Mouse (Mus musculus) hindbrain, postnatal 0 days (tissue): Measurements from ENCODE around the gene Klhl36. TPM values are rescaled to one million over a fixed set of nuclear protein-coding genes. Genes with fewer than 3 reads are reported as not detected.
A peak's percentile ranks its signal among the peaks of the same experiment; 100 is the strongest.

Experiments
- ATAC-seq: fragments of 200-750 bp; cut with Nextera tagmentation; 2 replicates; pipeline ENCODE4 v1.8.0; 2017; ENCODE audit warnings: mild to moderate bottlenecking, moderate TSS enrichment, moderate library complexity
- DNase-seq: peaks from one replicate; pipeline ENCODE4 v3.0.0-alpha.2; 2015; ENCODE audit warnings: low spot score
- H3K27ac ChIP-seq: fragments of 300-500 bp; sonication (generic); 2 replicates; pipeline ENCODE4 v1.5.1; 2014; ENCODE audit warnings: mild to moderate bottlenecking
- H3K27me3 ChIP-seq: fragments of 300-500 bp; sonication (generic); 2 replicates; pipeline ENCODE4 v1.6.1; 2014; ENCODE audit warnings: low read length, mixed read lengths; ENCODE audit not compliant: insufficient read depth
- H3K36me3 ChIP-seq: fragments of 300-500 bp; sonication (generic); 2 replicates; pipeline ENCODE4 v1.6.1; 2014; ENCODE audit warnings: low read length, mixed read lengths; ENCODE audit not compliant: insufficient read depth
- H3K4me1 ChIP-seq: fragments of 300-500 bp; sonication (generic); 2 replicates; pipeline ENCODE4 v1.6.1; 2014; ENCODE audit warnings: antibody characterized with exemption, low read length, mixed read lengths; ENCODE audit not compliant: insufficient read depth
- H3K4me2 ChIP-seq: fragments of 300-500 bp; sonication (generic); 2 replicates; pipeline ENCODE4 v1.6.1; 2014; ENCODE audit warnings: low read depth, mild to moderate bottlenecking, low read length, moderate library complexity, mixed read lengths
- H3K4me3 ChIP-seq: fragments of 300-500 bp; sonication (generic); 2 replicates; pipeline ENCODE4 v1.5.1; 2014; ENCODE audit warnings: low read length
- H3K9ac ChIP-seq: fragments of 300-500 bp; sonication (generic); replicated peaks from 2 replicates; pipeline ENCODE4 v1.6.1; 2014; ENCODE audit warnings: mild to moderate bottlenecking, low read length, moderate library complexity, mixed read lengths
- H3K9me3 ChIP-seq: fragments of 300-500 bp; sonication (generic); 2 replicates; pipeline ENCODE4 v1.6.1; 2016; ENCODE audit warnings: low read length, mixed read lengths
- CTCF ChIP-seq: IDR thresholded peaks from 2 replicates; pipeline ENCODE4 v1.5.1; 2016; ENCODE audit warnings: antibody characterized with exemption, control low read depth, low read depth
- WGBS: fragments of 180-500 bp; shearing (Covaris S2); extraction: QIAGEN DNeasy Blood & Tissue Kit; methylation state at CpG from one replicate; pipeline ENCODE4 v1.1.7; 2014; 5-methylcytosine and 5-hydroxymethylcytosine counted together
- polyA plus RNA-seq: library from polyadenylated mRNA; unstranded; fragments of >200 nt; fragmentation: Nextera tagmentation; extraction: Ambion mirVana; gene quantifications from 2 replicates; pipeline ENCODE4 v1.2.1, GENCODE M21; 2015
- total RNA-seq: library from RNA; depleted of rRNA; stranded (reverse); fragments of >200 nt; gene quantifications from 2 replicates; pipeline ENCODE4 v1.2.3, GENCODE M21; 2014

The Klhl36 gene
- total and polyA plus RNA-seq, 2 experiments from 2014 or later = 22.0 to 37.3 TPM

DNA sequence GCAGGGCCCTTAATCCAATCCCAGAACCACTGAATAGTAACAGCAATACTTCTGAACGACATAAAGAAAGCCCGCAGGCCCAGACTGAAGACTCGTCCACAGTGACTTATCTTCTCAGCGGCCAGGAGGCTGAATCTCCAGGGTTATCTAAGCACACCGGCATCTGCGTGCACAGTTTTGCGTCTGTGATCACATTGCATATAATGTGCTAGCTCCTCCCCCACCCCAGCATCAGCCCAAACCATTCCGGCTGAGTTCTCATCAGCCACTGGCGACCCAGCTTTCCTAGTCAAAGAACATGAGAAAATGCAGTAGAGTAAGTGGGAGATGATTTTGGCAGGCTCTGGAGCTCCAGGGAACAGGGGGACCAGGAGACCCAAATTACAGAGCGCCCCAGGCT is 33.1 kb upstream of the Klhl36 start:
- ATAC-seq (no peak), DNase-seq (no peak)
- Histone ChIP-seq H3K9ac (no peak overlapping the region), H3K36me3 (no peaks in the 10 kb centered on the region), H3K4me2 (no peak overlapping the region), H3K27me3 (no peaks in the 10 kb centered on the region), H3K4me1 (peaks cover 40% of the 10 kb centered on the region), H3K27ac (peak overlapping the region; percentile 36; the same call in 1 of the 2 replicates), H3K9me3 (no peaks in the 10 kb centered on the region), H3K4me3 (no peak overlapping the region)
- WGBS = 64% methylated on average over 10 of the region's 10 CpGs
- TF ChIP-seq CTCF = no peak

GRCm38 (mm10) chr8:119829420-119829819 is 32.6 kb upstream of the Klhl36 start:
- no peaks in the 10 kb centered on the region for H3K36me3 ChIP-seq
- no peaks in the 10 kb centered on the region for H3K9me3 ChIP-seq
- peaks cover 38% of the 10 kb centered on the region for H3K4me1 ChIP-seq
- no peak for ATAC-seq
- no peak for TF ChIP-seq CTCF
- H3K4me2 ChIP-seq = no peak overlapping the region
- H3K27ac ChIP-seq = peak overlapping the region; percentile 32; the same call in 1 of the 2 replicates
- no peak overlapping the region for H3K4me3 ChIP-seq
- no peaks in the 10 kb centered on the region for H3K27me3 ChIP-seq
- DNase-seq = no peak
- no peak overlapping the region for H3K9ac ChIP-seq
- WGBS = 76% methylated on average over 13 of the region's 13 CpGs

- no peak for TF ChIP-seq CTCF
- Histone ChIP-seq H3K27ac (peak overlapping the region; percentile 32), H3K4me1 (peaks cover 38% of the 10 kb centered on the region), H3K36me3 (no peaks in the 10 kb centered on the region), H3K4me2 (no peak overlapping the region), H3K9ac (no peak overlapping the region), H3K27me3 (no peaks in the 10 kb centered on the region), H3K4me3 (no peak overlapping the region), H3K9me3 (no peaks in the 10 kb centered on the region)
- WGBS = 45% methylated on average over 16 of the region's 16 CpGs
- no peak for DNase-seq
- ATAC-seq = no peak
Observed at GRCm38 (mm10) chr8:119829870-119830580, 32.0 kb upstream of the Klhl36 start.

GRCm38 (mm10) chr8:119830589-119830988 is 31.5 kb upstream of the Klhl36 start:
- Histone ChIP-seq H3K9ac (no peak overlapping the region), H3K9me3 (no peaks in the 10 kb centered on the region), H3K4me2 (no peak overlapping the region), H3K27me3 (no peaks in the 10 kb centered on the region), H3K36me3 (no peaks in the 10 kb centered on the region), H3K4me3 (no peak overlapping the region), H3K27ac (no peak overlapping the region), H3K4me1 (peaks cover 38% of the 10 kb centered on the region)
- TF ChIP-seq CTCF = no peak
- 53% methylated on average over 7 of the region's 7 CpGs for WGBS
- DNase-seq (no peak), ATAC-seq (no peak)

GRCm38 (mm10) chr8:119831336-119831995 is 30.6 kb upstream of the Klhl36 start:
- peak overlapping the region; percentile 22 for H3K4me2 ChIP-seq
- no peaks in the 10 kb centered on the region for H3K9me3 ChIP-seq
- DNase-seq (peak; percentile 75), ATAC-seq (peak; percentile 55)
- H3K36me3 ChIP-seq = no peaks in the 10 kb centered on the region
- no peak for TF ChIP-seq CTCF
- H3K4me1 ChIP-seq = peaks cover 41% of the 10 kb centered on the region
- peak overlapping the region; percentile 32; the same call in 1 of the 2 replicates for H3K27ac ChIP-seq
- H3K27me3 ChIP-seq = no peaks in the 10 kb centered on the region
- WGBS = 17% methylated on average over 20 of the region's 20 CpGs
- H3K9ac ChIP-seq = no peak overlapping the region
- no peak overlapping the region for H3K4me3 ChIP-seq

GRCm38 (mm10) chr8:119832101-119832617 is 29.9 kb upstream of the Klhl36 start:
- peaks cover 47% of the 10 kb centered on the region for H3K4me1 ChIP-seq
- no peaks in the 10 kb centered on the region for H3K9me3 ChIP-seq
- H3K4me3 ChIP-seq = no peak overlapping the region
- WGBS = 51% methylated on average over 7 of the region's 7 CpGs
- H3K27me3 ChIP-seq = no peaks in the 10 kb centered on the region
- no peak for DNase-seq
- TF ChIP-seq CTCF = no peak
- no peaks in the 10 kb centered on the region for H3K36me3 ChIP-seq
- H3K27ac ChIP-seq = peak overlapping the region; percentile 32; the same call in 1 of the 2 replicates
- H3K9ac ChIP-seq = no peak overlapping the region
- peak overlapping the region; percentile 22 for H3K4me2 ChIP-seq
- no peak for ATAC-seq
